Mouse (Mus musculus) large intestine, adult 2 months (tissue): ENCODE measurements around the gene Tll1. TPM values are rescaled to one million over a fixed set of nuclear protein-coding genes. Genes with fewer than 3 reads are reported as not detected.

ENCODE experiments used
- DNase-seq: peaks from one replicate; pipeline ENCODE4 v3.0.0-alpha.2; 2012; ENCODE audit warnings: low read depth, low spot score
- WGBS: fragments of 180-500 bp; shearing (Covaris S2); methylation state at CpG from one replicate; pipeline ENCODE4 v1.1.7; 2018; 5-methylcytosine and 5-hydroxymethylcytosine counted together
- polyA plus RNA-seq: library from polyadenylated mRNA; depleted of rRNA; stranded (reverse); fragments of >200 nt; gene quantifications from 2 replicates; pipeline ENCODE4 v1.2.3, GENCODE M21; 2012; rRNA removed

Tll1 gene
- polyA plus RNA-seq = 0.27 and 0.43 TPM in 2 replicates

DNA sequence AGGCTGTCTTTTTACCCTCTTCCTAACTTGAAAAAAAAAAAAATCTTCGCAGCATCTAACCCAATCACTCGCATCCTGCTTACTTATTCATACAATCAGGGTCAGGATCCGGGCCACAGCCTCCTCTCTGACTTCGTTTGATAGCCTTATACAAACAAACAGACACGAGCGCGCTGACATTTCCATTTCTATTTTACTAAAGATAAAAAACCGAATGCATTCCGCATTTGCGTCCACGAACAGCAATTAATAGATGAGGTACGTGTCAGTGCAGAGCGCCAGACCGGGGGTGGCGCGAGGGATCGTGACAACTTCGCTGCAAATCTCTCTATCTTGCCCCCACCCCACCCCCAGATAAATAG lies at the start of gene Tll1:
Tll1 (minus strand) TSS at position 248 of the 362 bp plus-strand sequence.
- no peak for DNase-seq
- under 1% methylated on average over 18 of the region's 18 CpGs for WGBS

DNA sequence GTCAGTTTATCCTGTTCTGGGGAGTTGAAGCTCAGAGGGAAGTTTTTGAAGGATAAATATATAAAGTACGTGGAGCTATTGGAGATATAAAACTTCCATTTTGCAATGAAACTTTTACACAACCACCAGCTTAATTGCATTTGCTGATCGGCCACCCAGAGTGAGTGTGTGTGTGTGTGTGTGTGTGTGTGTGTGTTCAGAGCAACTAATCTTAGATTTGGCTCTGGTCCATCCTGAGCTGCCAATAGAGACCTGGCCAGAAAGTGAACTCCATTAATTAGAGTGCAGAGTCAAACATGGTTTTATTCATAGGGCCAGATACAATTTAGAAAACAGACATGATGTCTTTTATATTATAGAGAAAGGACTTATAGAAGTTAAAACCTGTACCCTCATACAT lies 32.6 kb upstream of the Tll1 start:
- 42% methylated on average over 2 of the region's 2 CpGs for WGBS

DNA sequence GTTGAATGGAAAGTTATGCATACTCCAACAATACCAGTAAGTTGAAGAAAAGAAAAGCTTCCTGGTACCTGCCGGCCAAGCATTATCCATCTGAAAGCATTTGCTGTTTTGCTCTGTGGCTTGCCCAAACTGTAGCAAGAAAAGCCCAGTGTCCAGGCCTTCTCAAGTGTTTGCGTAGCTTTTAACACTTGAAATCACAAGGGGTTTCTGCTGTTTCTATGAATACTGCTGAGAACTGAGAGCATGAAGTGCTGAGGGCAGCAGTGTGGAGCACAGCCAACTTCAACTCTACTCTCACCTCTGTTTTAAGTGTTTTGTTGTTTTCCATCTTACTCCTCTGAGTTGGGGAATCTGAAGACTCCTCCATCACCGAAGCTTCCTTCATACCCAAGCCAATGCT lies 15.5 kb upstream of the Tll1 start:
- WGBS = 89% methylated on average over 3 of the region's 3 CpGs
- DNase-seq = no peak

More for the DNA sequence above, 32.6 kb upstream of the Tll1 start:
- DNase-seq = no peak

DNA sequence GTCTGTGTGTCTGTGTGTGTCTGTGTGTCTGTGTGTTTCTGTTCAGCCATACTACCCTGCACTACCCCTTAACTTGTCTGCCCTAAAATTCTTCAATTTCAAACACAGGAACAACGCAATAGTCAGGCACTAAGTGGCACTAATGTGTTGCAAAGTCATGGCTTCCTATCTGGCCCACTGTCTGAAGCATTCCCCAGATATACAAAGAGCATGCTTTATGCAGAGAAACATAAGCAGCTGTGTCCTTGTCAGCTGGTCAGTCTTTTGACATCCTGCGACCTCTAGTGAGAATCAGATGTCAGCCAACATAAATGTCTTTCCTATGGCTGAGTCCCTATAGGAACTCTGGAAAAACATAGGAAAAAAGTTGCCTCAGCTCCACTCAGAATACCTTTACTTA lies 11.6 kb upstream of the Tll1 start:
- DNase-seq = no peak
- WGBS = 47% methylated on average over 2 of the region's 2 CpGs

DNA sequence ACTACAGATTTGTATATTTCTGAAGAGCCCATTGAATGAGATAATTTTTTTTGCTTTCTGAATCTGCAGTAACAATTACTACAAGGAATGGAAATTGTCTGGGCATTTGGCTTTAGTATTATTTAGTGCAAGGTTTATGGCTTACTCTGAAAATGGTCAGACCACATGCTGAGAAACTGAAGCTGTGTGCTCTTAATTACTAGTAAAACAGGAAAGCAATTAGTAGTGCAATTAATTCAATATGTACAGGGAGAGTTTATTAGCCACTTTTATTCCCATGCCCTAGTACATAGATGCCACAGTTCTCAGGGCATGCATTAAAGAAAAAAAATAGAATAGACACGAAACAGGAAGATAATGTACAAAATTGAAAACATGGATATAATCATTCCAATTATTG lies 10.2 kb upstream of the Tll1 start:
- WGBS = 73% methylated on average over 1 of the region's 1 CpGs
- no peak for DNase-seq

DNA sequence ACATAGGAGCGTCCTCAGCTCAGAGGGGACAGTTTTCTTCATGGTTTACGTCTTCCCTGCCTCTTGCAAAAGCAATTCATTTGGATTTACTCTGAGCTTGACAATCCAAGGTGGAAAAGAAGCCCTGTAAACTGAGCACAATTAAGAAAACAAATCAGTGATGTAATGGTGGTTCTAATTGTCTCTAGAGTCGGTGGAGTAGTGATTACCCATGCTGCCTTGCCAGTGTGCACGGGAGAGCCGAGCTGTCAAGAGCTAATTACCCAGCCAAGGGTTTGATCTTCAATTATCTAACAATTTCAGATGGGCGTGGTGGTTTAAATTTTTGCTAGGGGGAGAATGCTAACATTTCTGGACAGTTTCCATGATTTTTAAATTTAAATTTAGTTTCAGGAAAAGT lies 9.3 kb upstream of the Tll1 start:
- 22% methylated on average over 6 of the region's 6 CpGs for WGBS
- no peak for DNase-seq

DNA sequence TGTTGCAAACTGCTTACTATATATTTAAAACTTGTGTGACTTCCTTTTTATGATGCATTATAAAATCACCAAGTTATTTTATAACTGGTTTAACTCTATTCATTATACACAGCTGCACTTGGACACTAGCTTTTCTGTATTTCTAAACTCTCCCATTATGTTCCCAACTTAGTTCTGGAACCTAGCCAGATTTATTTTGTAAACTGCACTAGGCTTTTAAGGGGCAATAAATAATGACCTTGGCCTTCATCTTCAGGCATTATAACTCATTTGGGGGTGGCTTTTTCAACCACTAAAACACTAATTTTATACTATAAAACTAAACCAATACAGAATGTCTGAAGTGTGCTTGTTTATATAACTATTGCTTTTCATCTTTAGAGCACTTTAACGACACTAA lies 8.8 kb upstream of the Tll1 start:
- 17% methylated on average over 1 of the region's 1 CpGs for WGBS
- DNase-seq = no peak

DNA sequence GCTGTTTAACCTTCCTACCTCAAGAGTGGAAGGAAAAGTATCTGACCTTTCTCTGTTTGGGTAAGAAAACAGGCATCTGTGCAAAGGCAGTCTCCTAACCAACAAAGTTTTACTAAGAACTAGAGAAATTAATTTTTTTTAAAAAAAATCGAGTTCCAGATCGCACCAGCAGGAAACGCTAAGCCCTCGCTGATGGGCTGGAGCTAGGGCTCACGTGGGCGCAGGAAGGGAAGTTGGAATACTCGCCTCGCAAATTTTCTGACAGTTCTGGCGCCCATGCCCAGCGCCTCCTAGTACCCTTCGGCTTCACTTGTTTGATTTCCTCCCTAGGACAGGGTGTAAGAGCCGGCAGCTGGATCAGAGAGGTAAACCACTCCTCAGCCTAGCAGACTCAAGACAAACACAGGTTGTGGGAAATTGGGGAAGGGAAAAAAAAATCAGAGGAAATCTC lies 365 bp upstream of the Tll1 start:
- WGBS = 3% methylated on average over 12 of the region's 12 CpGs
- DNase-seq = no peak

DNA sequence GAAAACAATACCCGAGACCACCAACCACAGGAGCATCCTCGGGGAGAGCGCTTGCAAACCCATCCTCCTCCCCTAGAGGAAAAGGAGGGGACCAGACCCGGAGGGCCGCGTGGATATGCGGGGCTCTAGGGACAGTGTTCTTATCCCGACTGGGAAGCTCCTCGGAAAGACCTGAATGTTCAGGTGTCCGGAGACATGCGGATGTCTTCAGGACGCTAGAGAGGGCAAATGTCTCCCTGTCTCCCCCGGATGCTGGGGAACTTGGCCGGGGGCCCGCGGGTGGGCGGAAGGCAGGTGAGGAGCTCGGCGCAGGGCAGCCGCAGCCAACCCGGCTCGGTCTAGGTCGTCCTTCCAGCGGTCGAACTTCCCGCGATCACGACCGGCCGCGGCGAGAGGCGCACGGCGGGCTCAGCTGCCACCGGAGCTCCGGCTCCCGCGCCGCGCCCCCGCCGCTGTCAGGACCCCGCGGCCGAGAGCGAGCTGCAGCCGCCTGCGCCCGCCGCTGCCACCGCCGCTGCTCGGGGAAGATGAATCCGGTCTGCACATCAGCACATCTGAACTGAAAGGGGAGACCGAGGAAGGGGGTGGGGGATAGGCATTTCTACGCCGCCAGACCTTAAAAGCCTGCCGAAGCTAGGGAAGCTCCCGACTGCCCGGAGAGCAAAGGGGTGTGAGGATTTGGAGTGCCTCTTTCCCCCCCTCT lies 599 bp downstream of the Tll1 start:
- DNase-seq = no peak
- WGBS = 2% methylated on average over 60 of the region's 61 CpGs

DNA sequence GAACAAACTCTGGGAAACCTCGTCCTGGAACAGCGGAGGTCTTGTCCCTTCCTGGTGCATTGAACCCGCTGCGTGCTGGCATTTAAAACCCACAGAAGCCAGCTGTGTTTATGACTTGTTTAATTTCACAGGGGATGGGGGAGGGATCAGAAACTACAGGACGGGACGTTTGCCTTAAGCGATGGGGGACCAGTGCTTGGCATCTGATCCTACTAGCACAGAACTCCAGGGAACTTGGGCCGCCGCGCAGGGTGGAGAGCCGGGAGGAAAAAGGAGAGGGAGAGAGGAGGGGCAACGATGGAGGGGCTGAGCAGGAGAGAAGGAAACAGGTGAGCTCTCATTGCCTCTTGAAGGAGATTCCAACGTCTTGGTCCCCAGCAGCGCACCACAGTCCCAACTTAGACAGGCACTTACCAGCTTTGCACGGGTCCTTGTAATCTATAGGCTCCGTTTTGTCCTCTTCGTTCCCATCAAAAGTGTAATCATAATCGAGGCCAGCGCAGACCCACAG lies 1.2 kb downstream of the Tll1 start:
- DNase-seq = no peak
- WGBS = 2% methylated on average over 19 of the region's 19 CpGs

DNA sequence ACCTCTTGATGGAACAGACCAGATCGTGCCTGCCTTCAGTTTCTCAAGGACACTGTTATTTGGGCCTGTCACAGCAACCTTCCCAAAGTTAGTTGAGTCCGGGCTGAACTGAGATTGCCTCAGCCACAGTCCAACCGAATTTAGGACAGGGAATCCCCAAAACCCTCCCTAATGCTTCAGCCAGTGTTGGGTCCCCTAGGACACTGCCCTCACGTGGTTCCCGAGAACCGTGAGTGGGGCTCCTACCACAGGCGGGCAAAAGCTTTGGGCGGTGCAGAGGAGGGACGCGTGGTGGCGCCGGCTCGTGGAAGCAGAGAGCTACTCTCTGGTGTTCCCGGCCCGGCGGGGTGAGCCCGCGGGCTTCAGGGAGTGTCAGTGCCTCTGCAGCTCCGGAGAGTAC lies 1.9 kb downstream of the Tll1 start:
- DNase-seq = no peak
- WGBS = 4% methylated on average over 19 of the region's 19 CpGs

DNA sequence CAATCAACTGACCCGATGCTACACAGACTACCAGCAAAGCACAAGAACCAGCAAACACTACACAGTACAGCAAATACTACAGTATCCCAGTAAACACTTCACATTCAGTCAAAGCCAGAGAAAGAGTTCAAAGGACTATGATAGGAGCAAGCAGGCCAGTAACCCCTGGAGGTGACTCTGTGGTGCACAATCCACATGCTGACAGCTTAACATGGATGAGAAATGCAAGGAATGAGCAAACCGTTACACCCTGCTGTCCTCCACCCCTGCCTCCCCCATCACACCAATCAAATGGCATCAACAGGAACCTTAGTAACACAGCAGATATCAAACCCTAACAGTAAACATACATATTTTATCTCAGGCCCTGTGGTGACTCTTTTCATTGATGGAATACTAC lies 7.7 kb downstream of the Tll1 start:
- WGBS = 76% methylated on average over 2 of the region's 2 CpGs
- DNase-seq = no peak

DNA sequence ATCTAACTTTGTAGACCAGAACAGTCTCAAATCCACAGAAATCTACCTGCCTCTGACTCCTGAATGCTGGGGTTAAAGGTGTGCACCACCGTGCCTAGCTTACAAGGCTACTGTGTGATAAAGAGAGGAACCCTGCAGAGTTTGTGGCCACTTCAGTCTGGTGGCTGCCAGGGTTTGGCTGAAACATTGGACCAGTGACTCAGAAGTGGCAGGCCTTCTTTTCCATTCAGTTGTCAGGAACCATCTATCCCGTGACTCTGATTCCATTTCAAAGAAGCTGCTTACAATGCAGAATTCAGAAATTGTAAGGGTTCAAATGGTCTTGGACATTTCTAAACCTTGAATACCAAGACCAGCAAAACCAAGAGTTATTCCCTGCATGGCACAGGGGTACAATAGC lies 12.7 kb downstream of the Tll1 start:
- 65% methylated on average over 2 of the region's 2 CpGs for WGBS

DNA sequence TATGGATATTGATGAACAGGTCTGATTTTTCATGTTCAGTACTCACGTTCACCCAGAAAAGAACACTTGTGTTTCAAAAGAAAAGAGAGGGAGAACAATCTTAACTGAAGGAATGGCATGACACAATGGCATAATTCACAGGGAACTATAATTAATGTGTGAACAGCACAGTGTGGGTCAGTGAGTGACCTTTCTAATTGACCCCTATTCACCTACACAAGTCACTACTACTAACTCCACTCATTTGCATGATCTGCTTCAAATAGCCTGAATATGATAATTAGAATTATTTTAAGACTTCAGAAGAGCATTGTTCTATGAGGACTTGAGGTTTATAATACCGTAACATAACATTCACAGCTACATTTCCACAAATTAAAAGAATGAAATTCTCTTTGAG lies 18.2 kb downstream of the Tll1 start:
- DNase-seq = no peak
- WGBS = 84% methylated on average over 2 of the region's 2 CpGs

More for the DNA sequence above, 12.7 kb downstream of the Tll1 start:
- no peak for DNase-seq

DNA sequence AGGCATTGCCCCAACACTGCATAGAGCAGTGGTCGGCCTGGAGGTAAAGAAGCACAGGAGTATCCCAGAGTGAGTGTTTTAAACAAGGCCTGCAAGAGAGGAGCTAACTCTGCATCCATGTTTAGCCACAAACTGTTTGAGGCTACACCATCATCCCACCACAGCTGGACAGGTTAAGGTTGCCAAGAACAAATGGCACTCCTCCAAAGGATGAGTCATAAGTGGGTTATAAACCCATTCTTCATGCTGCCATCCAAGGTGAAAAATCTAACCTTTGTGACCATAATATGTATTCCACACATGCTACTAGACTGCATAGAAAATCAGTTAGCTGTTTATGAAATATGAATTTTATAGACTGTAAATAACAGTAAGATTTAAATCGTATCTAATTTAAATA lies 29.1 kb downstream of the Tll1 start:
- 81% methylated on average over 2 of the region's 2 CpGs for WGBS
- DNase-seq = no peak

DNA sequence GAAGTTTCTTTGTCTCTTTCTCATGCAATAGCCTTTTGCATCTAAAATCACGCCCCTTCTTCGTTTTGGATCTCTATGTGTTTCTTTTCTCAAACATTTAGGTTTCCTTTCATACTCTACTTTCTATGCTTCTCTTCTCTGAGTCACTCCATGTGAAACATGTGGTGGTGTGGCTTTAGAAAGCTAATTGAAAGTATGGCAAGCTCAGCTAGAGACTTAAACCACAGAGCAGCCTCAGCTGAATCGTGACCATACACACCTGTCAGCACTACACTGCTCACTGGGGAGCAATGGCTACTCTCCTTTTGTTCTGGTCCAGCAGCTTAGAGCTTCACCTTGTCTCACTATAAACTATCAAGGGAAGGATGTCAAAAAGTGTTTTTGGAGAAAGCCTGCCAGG lies 31.2 kb downstream of the Tll1 start:
- WGBS = 75% methylated on average over 3 of the region's 3 CpGs
- DNase-seq = no peak

DNA sequence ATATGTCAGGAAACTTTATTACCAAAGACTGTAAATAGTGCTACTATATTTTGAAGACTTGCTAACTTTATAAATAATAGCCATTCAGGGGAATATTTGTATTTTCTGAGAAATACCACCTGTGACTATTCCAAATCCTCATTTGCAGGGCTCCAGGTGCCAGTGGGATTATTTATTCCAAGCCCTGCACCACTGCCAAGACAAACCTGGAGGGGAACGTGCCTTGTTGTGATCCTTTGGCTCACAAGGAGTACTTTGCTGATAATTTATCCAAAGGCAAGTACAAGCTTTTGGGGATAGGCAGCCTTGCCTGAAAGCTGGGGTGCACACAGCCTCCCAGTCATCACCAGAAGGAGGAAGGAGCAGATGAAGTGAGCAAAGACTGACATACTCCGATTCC lies 32.3 kb downstream of the Tll1 start:
- 64% methylated on average over 2 of the region's 2 CpGs for WGBS
- no peak for DNase-seq

DNA sequence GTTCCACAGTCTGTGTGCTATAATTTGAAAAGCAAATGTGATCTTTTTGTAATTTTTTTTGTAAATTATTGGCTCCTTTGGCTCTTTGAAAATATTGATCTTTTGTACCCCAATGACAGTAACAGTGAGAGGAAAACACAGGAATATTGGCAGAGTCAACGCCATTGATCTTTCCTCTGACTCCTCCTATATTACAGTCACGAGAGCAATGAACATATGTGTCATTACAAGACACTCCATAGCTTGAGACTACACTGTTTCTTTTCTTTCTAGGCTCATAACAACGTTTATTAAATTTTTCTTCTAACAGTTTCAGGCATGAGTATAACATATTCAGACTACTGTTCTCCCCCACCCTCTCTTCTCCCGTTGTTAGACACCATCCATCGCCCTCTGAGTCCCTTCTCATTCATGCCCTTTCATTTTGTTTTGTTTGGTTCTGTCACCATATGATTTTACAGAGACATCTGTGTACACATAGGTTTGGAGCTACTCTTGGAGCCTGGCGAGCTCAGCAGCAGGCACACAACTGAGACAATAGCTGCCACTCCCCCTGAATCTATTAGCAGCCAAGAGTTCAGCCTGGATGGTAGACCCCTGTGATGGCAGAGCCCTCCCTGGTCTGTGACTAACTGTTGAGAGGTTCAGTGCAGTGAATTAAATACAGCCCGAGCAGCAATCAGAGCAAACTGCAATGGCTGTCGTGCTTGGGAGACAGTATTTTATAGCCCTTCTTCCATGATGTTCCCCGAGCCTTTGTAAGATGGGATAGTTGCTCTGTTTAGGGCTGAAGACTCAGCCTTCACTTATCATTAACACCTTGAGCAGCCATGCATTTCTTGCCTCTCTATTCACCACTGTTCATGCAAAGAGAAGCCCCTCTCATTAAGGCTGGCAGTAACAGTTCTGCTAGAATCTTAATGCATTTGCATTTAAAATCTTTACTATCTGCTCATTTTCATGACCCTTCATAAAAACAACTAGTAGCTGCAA lies 52.9 kb downstream of the Tll1 start:
- WGBS = 54% methylated on average over 9 of the region's 9 CpGs
- DNase-seq = no peak

DNA sequence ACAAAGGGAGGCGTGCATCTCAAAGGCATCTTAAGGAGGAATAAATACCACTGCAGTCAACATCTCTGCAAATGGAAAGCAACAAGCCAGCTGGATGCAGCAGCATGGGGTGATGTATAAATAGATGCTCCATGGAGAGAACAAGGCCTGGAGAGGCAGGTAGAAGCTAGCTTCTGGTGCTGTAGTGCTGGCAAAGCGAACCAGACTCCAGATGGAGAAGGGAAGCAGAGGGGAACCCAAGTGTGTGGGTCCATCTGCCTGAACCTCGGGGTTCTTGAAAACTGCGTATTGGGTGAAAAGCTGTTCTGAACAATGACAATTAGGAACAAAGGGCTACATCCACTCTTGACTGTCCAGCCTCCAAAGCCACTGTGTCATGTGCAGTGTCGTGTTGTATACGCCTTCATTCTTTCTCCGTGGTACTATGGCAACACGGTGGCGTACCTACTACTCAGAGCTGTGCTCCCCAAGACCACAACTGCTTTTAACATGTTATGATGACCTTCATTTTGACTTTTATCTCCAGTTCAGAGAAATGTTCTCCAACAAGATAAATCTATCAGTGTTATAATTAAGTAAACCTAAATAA lies 53.8 kb downstream of the Tll1 start:
- DNase-seq = no peak
- 80% methylated on average over 9 of the region's 9 CpGs for WGBS

DNA sequence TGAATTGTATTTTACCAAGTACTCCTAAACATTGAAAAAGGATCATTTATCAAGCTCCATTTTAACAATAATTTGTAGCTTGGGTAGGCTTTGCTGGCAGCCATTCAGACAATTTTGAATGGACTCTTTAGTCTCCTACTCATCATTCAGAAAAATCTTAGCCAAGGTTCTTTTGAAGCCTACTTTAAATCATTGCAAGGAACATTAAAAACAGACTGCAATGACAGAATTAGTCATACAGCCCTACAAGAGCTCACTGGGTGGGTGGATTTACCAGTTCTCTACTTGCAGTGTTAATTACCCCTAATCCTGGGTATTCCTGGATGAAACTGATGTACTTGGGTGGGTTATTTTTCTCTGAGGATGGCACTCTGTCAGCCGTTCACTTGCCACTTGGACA lies 69.5 kb downstream of the Tll1 start:
- 64% methylated on average over 1 of the region's 1 CpGs for WGBS
- DNase-seq = no peak
